Mouse (Mus musculus) lung, postnatal 0 days (tissue): Measurements from ENCODE around the gene Nedd8. TPM values are rescaled to one million over a fixed set of nuclear protein-coding genes. Genes with fewer than 3 reads are reported as not detected.

Experiments
- ATAC-seq: fragments of 200-750 bp; cut with Nextera tagmentation; 2 replicates; pipeline ENCODE4 v1.8.0; 2017; ENCODE audit warnings: moderate library complexity
- DNase-seq: peaks from one replicate; pipeline ENCODE4 v3.0.0-alpha.2; 2016; ENCODE audit warnings: low spot score
- H3K27ac ChIP-seq: fragments of 300-500 bp; sonication (generic); 2 replicates; pipeline ENCODE4 v1.5.1; 2014; ENCODE audit warnings: antibody characterized with exemption, mild to moderate bottlenecking, low read length, mixed read lengths
- H3K27me3 ChIP-seq: fragments of 300-500 bp; sonication (generic); replicated peaks from 2 replicates; pipeline ENCODE4 v1.6.1; 2014; ENCODE audit warnings: low read length, mixed read lengths; ENCODE audit not compliant: insufficient read depth
- H3K36me3 ChIP-seq: fragments of 300-500 bp; sonication (generic); 2 replicates; pipeline ENCODE4 v1.6.1; 2014; ENCODE audit warnings: low read length, mixed read lengths; ENCODE audit not compliant: insufficient read depth
- H3K4me1 ChIP-seq: fragments of 300-500 bp; sonication (generic); 2 replicates; pipeline ENCODE4 v1.6.1; 2014; ENCODE audit warnings: antibody characterized with exemption, low read depth, low read length, mixed read lengths; ENCODE audit not compliant: insufficient read depth
- H3K4me2 ChIP-seq: fragments of 300-500 bp; sonication (generic); replicated peaks from 2 replicates; pipeline ENCODE4 v1.6.1; 2014; ENCODE audit warnings: low read depth, mild to moderate bottlenecking, low read length, moderate library complexity, mixed read lengths
- H3K4me3 ChIP-seq: fragments of 300-500 bp; sonication (generic); 2 replicates; pipeline ENCODE4 v1.5.1; 2014; ENCODE audit warnings: low read depth, low read length
- H3K9ac ChIP-seq: fragments of 300-500 bp; sonication (generic); replicated peaks from 2 replicates; pipeline ENCODE4 v1.6.1; 2014; ENCODE audit warnings: low read depth, mild to moderate bottlenecking
- H3K9me3 ChIP-seq: fragments of 300-500 bp; sonication (generic); 2 replicates; pipeline ENCODE4 v1.6.1; 2016; ENCODE audit warnings: low read length, mixed read lengths
- CTCF ChIP-seq: IDR thresholded peaks from 2 replicates; pipeline ENCODE4 v1.5.1; 2016; ENCODE audit warnings: antibody characterized with exemption, mild to moderate bottlenecking
- EP300 ChIP-seq: IDR thresholded peaks from 2 replicates; pipeline ENCODE4 v1.6.1; 2016; ENCODE audit warnings: antibody characterized with exemption, mild to moderate bottlenecking, control low read depth
- WGBS: fragments of 180-500 bp; shearing (Covaris S2); extraction: QIAGEN DNeasy Blood & Tissue Kit; methylation state at CpG from one replicate; pipeline ENCODE4 v1.1.7; 2014; 5-methylcytosine and 5-hydroxymethylcytosine counted together
- polyA plus RNA-seq: library from polyadenylated mRNA; unstranded; fragments of >200 nt; fragmentation: Nextera tagmentation; extraction: Ambion mirVana; gene quantifications from 2 replicates; pipeline ENCODE4 v1.2.1, GENCODE M21; 2015

Gene Nedd8
- 369 and 396 TPM in 2 replicates for polyA plus RNA-seq

DNA sequence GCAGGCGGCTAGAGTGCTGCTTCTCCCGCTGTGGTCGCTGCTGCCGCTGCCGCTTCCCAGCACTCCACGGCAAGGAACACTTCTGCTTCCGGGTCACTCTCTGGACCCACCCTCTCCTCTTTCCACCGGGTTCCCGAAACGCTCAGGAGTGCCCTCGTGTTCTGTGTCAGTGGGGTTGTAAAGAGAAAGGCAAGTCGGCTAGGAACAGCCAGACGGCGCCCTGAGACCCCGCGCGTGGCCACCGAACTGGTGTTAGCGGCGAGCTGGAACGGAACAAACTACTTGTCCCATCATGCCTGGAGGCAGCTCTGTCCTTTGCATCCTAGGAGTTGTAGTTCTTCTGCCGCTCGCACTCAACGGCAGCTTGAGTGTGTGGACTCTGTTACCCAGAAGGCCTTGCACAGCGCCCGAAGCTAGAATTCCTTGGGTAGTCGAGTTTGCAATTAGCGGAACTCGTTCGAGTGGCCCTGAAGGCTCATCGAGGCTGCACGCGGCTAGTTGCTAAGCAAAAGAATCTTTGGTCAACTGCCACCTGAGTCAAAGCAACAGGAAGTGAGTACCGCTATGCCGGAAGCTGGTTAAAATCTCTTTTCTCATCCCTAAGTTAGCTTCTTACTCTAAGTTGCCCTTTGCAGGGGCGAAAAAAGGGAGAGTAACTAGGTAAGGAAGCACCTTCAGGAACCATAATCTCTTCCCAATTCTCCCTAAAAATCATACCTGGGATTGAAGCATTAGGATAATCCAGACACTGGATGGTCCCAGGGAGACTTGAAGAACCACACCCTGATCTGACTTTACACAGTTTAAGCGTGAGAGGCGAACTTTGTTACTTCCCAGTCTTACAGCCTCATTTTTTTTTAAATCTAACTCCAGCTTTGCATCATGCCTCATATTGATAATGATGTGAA is at the start of gene Nedd8, which contains the start of gene Gmpr2:
Gene Nedd8 (minus strand): TSS at position 292 of the 908 bp plus-strand sequence.
Gene Gmpr2 (plus strand): TSS at position 109 of the 908 bp plus-strand sequence.
- under 1% methylated on average over 38 of the region's 38 CpGs for WGBS
- Histone ChIP-seq H3K4me1 (peaks cover 4% of the 10 kb centered on the region; the same call in 1 of the 2 replicates), H3K36me3 (0 out of 2 replicates have a peak, but pooled peaks cover 4% of the 10 kb centered on the region), H3K4me3 (peak within 1 kb of the TSS; percentile 84), H3K27ac (peak within 1 kb of the TSS; percentile 75), H3K9ac (peak within 1 kb of the TSS; percentile 87), H3K9me3 (no peaks in the 10 kb centered on the region), H3K4me2 (peak within 1 kb of the TSS; percentile 83), H3K27me3 (no peaks in the 10 kb centered on the region)
- DNase-seq = peak; percentile 99
- TF ChIP-seq EP300 = peak; percentile 30; the same call in 1 of the 2 replicates
- peak; percentile 12; the same call in 1 of the 2 replicates for TF ChIP-seq CTCF
- ATAC-seq = peak; percentile 99

DNA sequence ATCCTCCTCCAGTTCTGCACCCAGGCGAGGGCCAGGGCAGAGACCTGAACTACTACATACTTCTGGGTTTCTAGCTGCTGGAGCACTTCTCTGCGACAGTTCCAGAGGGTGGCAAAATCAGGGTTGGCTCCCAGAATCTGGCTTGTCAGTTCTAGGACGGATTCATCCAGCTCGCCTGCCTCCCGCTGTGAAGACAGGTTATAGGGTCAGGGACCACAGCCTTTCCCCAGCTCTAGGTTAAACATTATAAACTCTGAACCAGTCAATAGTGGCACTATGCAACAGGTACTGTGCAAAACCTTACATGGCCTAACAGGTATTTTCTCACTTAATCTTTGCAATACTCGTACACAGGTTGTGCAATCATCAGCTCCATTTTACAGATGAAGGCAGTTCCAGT is 49.2 kb upstream of the Nedd8 start:
- Histone ChIP-seq H3K9me3 (no peaks in the 10 kb centered on the region), H3K4me3 (no peak overlapping the region), H3K4me2 (peak overlapping the region; percentile 70), H3K4me1 (peaks cover 6% of the 10 kb centered on the region), H3K27ac (no peak overlapping the region), H3K27me3 (no peaks in the 10 kb centered on the region), H3K36me3 (0 out of 2 replicates have a peak, but pooled peaks cover 18% of the 10 kb centered on the region), H3K9ac (no peak overlapping the region)
- TF ChIP-seq EP300 = no peak
- no peak for TF ChIP-seq CTCF
- 73% methylated on average over 6 of the region's 6 CpGs for WGBS
- DNase-seq (no peak), ATAC-seq (no peak)

- Histone ChIP-seq H3K36me3 (0 out of 2 replicates have a peak, but pooled peaks cover 18% of the 10 kb centered on the region), H3K27ac (no peak overlapping the region), H3K4me3 (no peak overlapping the region), H3K27me3 (no peaks in the 10 kb centered on the region), H3K9ac (no peak overlapping the region), H3K4me2 (no peak overlapping the region), H3K4me1 (peaks cover 6% of the 10 kb centered on the region), H3K9me3 (no peaks in the 10 kb centered on the region)
- DNase-seq (no peak), ATAC-seq (no peak)
- WGBS = 90% methylated on average over 12 of the region's 12 CpGs
- TF ChIP-seq EP300 (no peak), CTCF (no peak)
Observed at GRCm38 (mm10) chr14:55720666-55721065, 48.7 kb upstream of the Nedd8 start.

DNA sequence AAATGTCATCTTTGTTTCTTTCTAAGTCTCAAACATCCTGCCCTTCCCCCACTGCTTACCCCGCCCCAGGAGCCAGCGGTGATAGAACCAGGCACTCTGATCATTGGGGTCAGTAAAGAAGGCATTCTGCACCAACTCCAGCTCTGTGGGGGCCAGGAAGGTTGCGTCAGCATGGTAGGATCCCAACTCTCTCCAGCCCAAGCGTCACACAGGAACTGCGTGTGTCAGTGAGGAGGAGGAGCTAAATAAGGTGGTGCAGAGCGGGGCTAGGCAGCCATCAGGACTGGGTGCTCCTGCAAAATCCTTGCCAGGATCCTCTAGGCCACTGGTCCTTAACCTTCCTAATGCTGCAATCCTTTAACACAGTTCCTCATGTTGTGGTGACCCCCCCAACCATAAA is 47.8 kb upstream of the Nedd8 start:
- Histone ChIP-seq H3K9ac (no peak overlapping the region), H3K4me2 (no peak overlapping the region), H3K9me3 (no peaks in the 10 kb centered on the region), H3K27me3 (no peaks in the 10 kb centered on the region), H3K27ac (no peak overlapping the region), H3K4me1 (peaks cover 10% of the 10 kb centered on the region), H3K4me3 (no peak overlapping the region), H3K36me3 (0 out of 2 replicates have a peak, but pooled peaks cover 18% of the 10 kb centered on the region)
- TF ChIP-seq CTCF (no peak), EP300 (no peak)
- WGBS = 82% methylated on average over 6 of the region's 6 CpGs
- no peak for ATAC-seq
- no peak for DNase-seq

DNA sequence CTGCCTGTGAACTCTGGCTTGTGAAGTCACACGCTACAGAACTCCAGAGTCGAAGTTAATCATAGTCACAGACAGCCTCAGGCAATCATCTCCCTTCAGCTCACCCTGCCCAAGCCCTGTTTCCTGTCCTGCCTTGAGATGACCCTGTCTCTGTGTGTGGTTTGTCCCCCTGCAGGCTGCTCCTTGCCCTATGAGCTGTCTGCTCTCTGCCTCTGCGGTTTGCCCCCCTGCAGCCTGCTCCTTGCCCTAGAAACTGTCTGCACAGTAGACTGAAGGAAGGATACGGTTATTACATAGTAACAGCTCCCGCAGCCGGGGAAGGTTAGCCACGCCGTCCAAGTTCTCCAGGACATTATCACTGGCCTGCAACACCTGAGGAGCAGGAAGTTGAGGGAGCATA is 45.0 kb upstream of the Nedd8 start:
- Histone ChIP-seq H3K27me3 (no peaks in the 10 kb centered on the region), H3K4me2 (no peak overlapping the region), H3K36me3 (0 out of 2 replicates have a peak, but pooled peaks cover 18% of the 10 kb centered on the region), H3K4me3 (no peak overlapping the region), H3K9me3 (no peaks in the 10 kb centered on the region), H3K27ac (0 out of 2 replicates have a peak overlapping the region, but pooled peaks have one; percentile 5), H3K4me1 (peaks cover 16% of the 10 kb centered on the region; the same call in 1 of the 2 replicates), H3K9ac (no peak overlapping the region)
- TF ChIP-seq CTCF (no peak), EP300 (no peak)
- ATAC-seq (no peak), DNase-seq (no peak)
- 77% methylated on average over 8 of the region's 8 CpGs for WGBS

DNA sequence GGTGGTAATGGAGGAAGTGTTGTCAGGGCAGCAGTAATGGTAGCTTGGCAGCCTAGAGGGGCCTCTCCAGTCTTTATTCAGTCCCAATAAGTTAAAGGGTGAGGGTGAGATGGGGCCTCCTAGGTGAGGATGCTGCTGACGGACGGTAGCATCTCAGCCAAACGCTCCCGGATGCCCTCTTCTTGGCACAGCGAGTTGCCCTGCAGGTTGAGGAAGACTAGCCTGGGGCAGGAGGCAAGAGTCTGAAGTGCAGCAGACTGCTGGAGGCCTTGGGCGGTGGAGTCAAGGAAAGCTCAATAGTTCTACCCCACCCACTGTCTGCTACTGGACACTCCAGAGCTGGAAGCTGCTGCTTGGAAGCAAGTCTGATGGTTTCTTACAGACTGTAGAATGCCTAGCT is 44.3 kb upstream of the Nedd8 start:
- TF ChIP-seq CTCF = no peak
- TF ChIP-seq EP300 = no peak
- WGBS = 88% methylated on average over 6 of the region's 6 CpGs
- no peak overlapping the region for H3K4me3 ChIP-seq
- no peak overlapping the region for H3K4me2 ChIP-seq
- no peak for ATAC-seq
- no peaks in the 10 kb centered on the region for H3K27me3 ChIP-seq
- 0 out of 2 replicates have a peak, but pooled peaks cover 18% of the 10 kb centered on the region for H3K36me3 ChIP-seq
- DNase-seq = no peak
- no peaks in the 10 kb centered on the region for H3K9me3 ChIP-seq
- H3K9ac ChIP-seq = no peak overlapping the region
- H3K4me1 ChIP-seq = peaks cover 16% of the 10 kb centered on the region; the same call in 1 of the 2 replicates
- no peak overlapping the region for H3K27ac ChIP-seq
